Mouse (Mus musculus) forebrain, embryonic 11.5 days (tissue): Measurements from ENCODE around the gene Atxn1. TPM values are rescaled to one million over a fixed set of nuclear protein-coding genes. Genes with fewer than 3 reads are reported as not detected.

Experiments
- ATAC-seq: fragments of 200-750 bp; cut with Nextera tagmentation; replicated peaks from 2 replicates; pipeline ENCODE4 v1.8.0; 2017; ENCODE audit warnings: moderate TSS enrichment; ENCODE audit not compliant: low FRiP score
- DNase-seq: peaks from one replicate; pipeline ENCODE4 v3.0.0-alpha.2; 2017; ENCODE audit warnings: low spot score
- H3K27ac ChIP-seq: fragments of 300-500 bp; sonication (generic); 2 replicates; pipeline ENCODE4 v1.5.1; 2014; ENCODE audit warnings: low read depth, low read length
- H3K27me3 ChIP-seq: fragments of 300-500 bp; sonication (generic); 2 replicates; pipeline ENCODE4 v1.6.1; 2014; ENCODE audit warnings: mild to moderate bottlenecking, low read length, mixed read lengths; ENCODE audit not compliant: control insufficient read depth, insufficient read depth
- H3K36me3 ChIP-seq: fragments of 300-500 bp; sonication (generic); 2 replicates; pipeline ENCODE4 v1.6.1; 2014; ENCODE audit warnings: mild to moderate bottlenecking, low read length, moderate library complexity, mixed read lengths; ENCODE audit not compliant: control insufficient read depth, insufficient read depth
- H3K4me1 ChIP-seq: fragments of 300-500 bp; sonication (generic); replicated peaks from 2 replicates; pipeline ENCODE4 v1.6.1; 2014; ENCODE audit warnings: low read length, mixed read lengths; ENCODE audit not compliant: control insufficient read depth, insufficient read depth
- H3K4me2 ChIP-seq: fragments of 300-500 bp; sonication (generic); 2 replicates; pipeline ENCODE4 v1.6.1; 2014; ENCODE audit warnings: low read depth, mild to moderate bottlenecking, low read length, moderate library complexity, mixed read lengths; ENCODE audit not compliant: severe bottlenecking
- H3K4me3 ChIP-seq: fragments of 300-500 bp; sonication (generic); 2 replicates; pipeline ENCODE4 v1.5.1; 2014; ENCODE audit warnings: low read depth, low read length
- H3K9ac ChIP-seq: fragments of 300-500 bp; sonication (generic); 2 replicates; pipeline ENCODE4 v1.6.1; 2014; ENCODE audit warnings: low read length
- H3K9me3 ChIP-seq: fragments of 300-500 bp; sonication (generic); 2 replicates; pipeline ENCODE4 v1.6.1; 2016; ENCODE audit warnings: low read length, mixed read lengths; ENCODE audit not compliant: control insufficient read depth
- WGBS: fragments of 180-500 bp; shearing (Covaris S2); extraction: QIAGEN DNeasy Blood & Tissue Kit; methylation state at CpG from one replicate; pipeline ENCODE4 v1.1.7; 2014; 5-methylcytosine and 5-hydroxymethylcytosine counted together
- polyA plus RNA-seq: library from polyadenylated mRNA; unstranded; fragments of >200 nt; fragmentation: Nextera tagmentation; extraction: Ambion mirVana; gene quantifications from 2 replicates; pipeline ENCODE4 v1.2.1, GENCODE M21; 2014

The Atxn1 gene
- polyA plus RNA-seq, 1 experiment from 2014 or later, result 3.3 TPM

DNA sequence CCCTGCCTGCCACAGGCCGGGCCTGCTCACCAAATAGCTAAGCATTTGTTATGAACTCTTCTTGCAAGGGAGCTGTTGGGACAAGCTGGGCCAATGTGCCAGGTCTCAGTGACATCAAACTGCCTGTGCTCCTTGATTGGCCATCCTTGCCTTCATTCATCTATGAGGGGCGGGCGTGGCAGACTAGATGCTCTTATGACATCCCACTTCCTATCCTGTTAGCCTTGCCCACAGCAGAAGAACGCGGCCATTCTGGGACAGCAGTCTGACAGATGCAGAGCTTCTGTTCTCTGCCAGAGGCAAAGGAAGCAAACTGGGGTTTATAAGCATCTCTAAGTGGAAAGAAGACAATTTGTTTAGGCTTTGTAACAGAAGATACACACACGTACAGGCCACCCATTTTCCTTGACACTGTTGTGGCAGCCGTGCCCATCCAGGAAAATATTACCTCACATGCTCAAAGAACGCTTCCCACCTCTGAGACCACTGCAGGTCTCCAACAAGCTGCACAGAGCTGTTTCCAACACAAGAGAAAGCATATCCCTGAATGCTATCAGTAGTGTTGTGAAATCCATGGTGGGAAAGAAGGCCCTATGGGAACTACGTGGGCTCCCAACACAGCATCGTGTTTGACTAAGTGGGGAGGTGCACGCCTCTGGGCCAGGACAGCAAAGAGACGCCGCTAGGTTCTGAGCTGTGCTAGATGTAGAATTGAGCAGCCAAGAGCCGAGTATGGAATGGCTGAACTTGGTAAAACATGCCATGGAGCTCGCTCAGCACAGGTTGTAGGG, 162.0 kb downstream of the Atxn1 start:
- Histone ChIP-seq H3K27me3 (no peaks in the 10 kb centered on the region), H3K4me1 (peaks cover 18% of the 10 kb centered on the region), H3K4me2 (no peak overlapping the region), H3K27ac (no peak overlapping the region), H3K9me3 (no peaks in the 10 kb centered on the region), H3K4me3 (no peak overlapping the region), H3K9ac (no peak overlapping the region), H3K36me3 (no peaks in the 10 kb centered on the region)
- 89% methylated on average over 15 of the region's 15 CpGs for WGBS
- DNase-seq (no peak), ATAC-seq (no peak)

DNA sequence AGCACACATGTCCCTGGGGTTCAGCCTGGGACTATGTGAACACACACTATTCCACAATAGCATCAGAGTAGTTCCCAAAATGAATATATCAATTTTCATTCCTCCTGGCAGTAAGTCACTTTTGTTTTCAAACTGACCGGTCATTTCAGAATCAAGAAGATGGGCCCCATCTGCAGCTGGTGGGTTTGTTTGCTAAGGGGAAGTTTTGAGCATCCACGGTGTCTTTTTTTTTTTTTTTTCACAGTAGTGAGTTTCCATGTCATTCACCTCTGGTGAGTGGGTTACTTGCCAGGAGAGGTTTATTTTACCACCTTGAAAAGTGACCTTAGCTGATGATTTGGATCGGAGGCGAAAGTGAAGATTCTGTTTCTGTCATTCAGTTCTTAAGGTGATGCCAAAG, 166.6 kb downstream of the Atxn1 start:
- ATAC-seq, result no peak
- Histone ChIP-seq H3K27me3 (no peaks in the 10 kb centered on the region), H3K9ac (no peak overlapping the region), H3K4me2 (no peak overlapping the region), H3K36me3 (no peaks in the 10 kb centered on the region), H3K9me3 (no peaks in the 10 kb centered on the region), H3K4me1 (no peaks in the 10 kb centered on the region), H3K27ac (no peak overlapping the region), H3K4me3 (no peak overlapping the region)
- WGBS, result 89% methylated on average over 4 of the region's 4 CpGs
- no peak for DNase-seq

DNA sequence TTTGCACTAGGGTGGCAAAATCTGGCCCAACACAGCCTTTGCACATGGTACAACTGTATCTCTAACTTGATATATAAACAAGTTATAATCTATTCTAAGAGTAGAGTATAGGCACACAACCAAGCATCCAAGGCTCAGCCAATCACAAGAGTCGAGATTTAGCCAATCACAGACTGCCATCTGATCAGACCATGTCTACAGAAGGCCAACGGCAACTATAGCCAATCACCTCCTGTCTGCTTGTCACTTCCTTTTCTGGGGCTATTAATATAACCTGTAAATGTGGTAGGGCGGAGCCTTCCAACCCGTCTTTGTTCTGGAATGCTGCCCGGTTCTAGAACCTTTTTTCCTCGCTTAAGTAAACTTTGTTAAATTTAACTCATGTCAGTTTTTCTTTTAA, 167.1 kb downstream of the Atxn1 start:
- DNase-seq, result no peak
- ATAC-seq, result no peak
- 88% methylated on average over 6 of the region's 6 CpGs for WGBS
- no peak overlapping the region for H3K4me3 ChIP-seq
- H3K4me1 ChIP-seq, result no peaks in the 10 kb centered on the region
- no peaks in the 10 kb centered on the region for H3K36me3 ChIP-seq
- H3K4me2 ChIP-seq, result no peak overlapping the region
- H3K27ac ChIP-seq, result no peak overlapping the region
- H3K9ac ChIP-seq, result no peak overlapping the region
- H3K9me3 ChIP-seq, result no peaks in the 10 kb centered on the region
- no peaks in the 10 kb centered on the region for H3K27me3 ChIP-seq

DNA sequence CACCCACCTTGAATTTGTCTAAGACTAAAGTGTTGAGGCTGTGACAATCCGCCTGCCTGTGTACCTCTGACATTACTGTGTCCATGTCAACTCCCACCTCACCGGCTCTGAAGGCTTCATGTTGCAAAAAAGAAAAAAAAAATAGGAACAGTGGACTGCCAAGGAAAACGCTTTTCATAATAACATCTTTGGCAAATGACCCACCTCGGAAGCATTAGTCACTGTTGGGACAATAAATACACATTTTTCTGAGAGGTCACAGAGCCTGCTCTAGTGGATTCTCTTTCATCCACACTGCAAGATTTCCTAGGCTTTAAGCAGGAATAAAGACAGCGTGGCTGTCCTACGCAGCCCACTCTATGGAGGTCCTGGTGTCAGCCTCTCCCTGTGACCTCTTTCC, 168.5 kb downstream of the Atxn1 start:
- Histone ChIP-seq H3K9ac (no peak overlapping the region), H3K27me3 (no peaks in the 10 kb centered on the region), H3K4me1 (no peaks in the 10 kb centered on the region), H3K36me3 (no peaks in the 10 kb centered on the region), H3K27ac (no peak overlapping the region), H3K4me2 (no peak overlapping the region), H3K4me3 (no peak overlapping the region), H3K9me3 (no peaks in the 10 kb centered on the region)
- DNase-seq (no peak), ATAC-seq (no peak)
- 90% methylated on average over 6 of the region's 6 CpGs for WGBS

DNA sequence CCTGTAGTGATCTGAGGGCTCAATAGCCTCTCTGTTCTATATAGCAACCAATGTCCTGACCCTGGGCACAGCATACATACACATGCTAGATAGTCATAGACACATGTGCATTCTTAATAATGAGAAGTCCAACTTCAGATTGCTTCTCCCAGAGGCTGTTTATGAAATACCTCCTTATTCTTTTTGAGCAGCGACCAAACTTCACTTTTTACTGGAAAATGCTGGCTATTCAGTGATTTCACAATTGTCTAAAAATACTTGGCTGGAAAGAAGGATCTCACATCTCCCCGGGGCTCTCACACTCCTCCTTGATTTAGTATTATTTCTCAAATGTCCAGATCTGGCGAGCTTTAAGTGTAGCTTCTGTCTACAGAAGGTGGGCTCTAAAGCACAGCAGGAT, 171.0 kb downstream of the Atxn1 start:
- H3K4me2 ChIP-seq, result no peak overlapping the region
- no peaks in the 10 kb centered on the region for H3K36me3 ChIP-seq
- ATAC-seq (no peak), DNase-seq (no peak)
- H3K4me1 ChIP-seq, result no peaks in the 10 kb centered on the region
- no peaks in the 10 kb centered on the region for H3K9me3 ChIP-seq
- 69% methylated on average over 3 of the region's 3 CpGs for WGBS
- H3K27me3 ChIP-seq, result no peaks in the 10 kb centered on the region
- no peak overlapping the region for H3K9ac ChIP-seq
- no peak overlapping the region for H3K4me3 ChIP-seq
- no peak overlapping the region for H3K27ac ChIP-seq

DNA sequence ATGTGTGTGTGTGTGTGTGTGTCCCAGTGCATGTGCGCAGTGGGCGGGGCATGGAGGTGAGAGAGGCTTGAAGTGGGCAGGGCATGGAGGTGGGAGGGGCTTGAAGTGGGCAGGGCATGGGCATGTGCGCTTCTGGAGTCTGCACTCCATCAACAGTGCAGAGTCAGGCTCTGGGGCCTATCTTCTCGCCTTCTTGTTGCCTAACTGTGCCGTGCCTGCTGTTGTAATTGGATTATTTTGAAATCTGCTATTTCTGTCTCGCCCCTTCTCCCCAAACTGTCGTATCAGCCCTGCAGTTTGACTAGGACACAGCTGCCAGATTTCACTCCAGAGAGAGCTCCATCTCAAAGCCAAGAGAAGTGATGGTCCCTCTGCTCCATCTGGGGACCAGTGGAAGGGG, 178.4 kb downstream of the Atxn1 start:
- ATAC-seq (no peak), DNase-seq (no peak)
- H3K9me3 ChIP-seq, result no peaks in the 10 kb centered on the region
- no peaks in the 10 kb centered on the region for H3K27me3 ChIP-seq
- H3K36me3 ChIP-seq, result no peaks in the 10 kb centered on the region
- no peak overlapping the region for H3K27ac ChIP-seq
- no peak overlapping the region for H3K9ac ChIP-seq
- no peak overlapping the region for H3K4me2 ChIP-seq
- no peaks in the 10 kb centered on the region; the same call in 1 of the 2 replicates for H3K4me1 ChIP-seq
- WGBS, result 88% methylated on average over 7 of the region's 7 CpGs
- H3K4me3 ChIP-seq, result no peak overlapping the region

DNA sequence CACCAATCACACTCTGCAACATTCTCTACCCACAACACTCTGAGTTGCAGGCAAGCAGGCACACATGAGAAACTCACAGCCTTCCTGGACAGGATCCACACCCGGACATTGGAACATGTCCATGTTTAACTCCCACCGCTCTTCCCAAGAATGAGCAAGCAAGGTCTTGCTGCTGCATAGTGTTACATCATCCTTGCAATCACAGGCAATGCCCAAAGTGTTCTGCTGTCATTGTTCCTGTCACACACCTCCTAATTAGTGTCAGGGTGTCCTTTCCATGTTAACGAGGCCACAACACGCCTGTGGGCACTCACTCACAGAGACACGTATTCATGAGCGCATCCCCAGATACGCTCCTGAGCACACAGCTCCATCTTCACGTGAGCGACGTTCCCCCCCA, 181.1 kb downstream of the Atxn1 start:
- no peak for ATAC-seq
- 74% methylated on average over 10 of the region's 10 CpGs for WGBS

DNA sequence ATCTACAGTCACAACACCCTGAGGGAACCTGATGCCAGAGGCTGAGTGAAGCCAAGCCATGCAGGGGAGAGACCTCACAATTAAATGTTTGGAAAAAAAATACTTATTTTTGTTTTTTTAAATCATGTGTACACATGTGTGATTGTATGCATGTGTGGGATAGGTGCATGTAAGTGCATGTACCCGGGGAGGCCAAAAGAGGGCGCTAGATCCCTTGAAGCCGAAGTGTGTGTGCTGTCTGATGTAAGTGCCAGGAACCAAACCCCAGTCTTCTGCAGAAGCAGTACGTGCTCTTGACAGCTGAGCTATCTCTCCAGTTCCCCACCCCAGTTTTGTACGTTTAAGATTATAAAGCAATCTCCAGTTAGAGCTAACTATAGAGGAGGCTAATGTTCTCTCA, 186.1 kb downstream of the Atxn1 start:
- DNase-seq (no peak), ATAC-seq (no peak)
- 87% methylated on average over 5 of the region's 5 CpGs for WGBS
- no peak overlapping the region for H3K27ac ChIP-seq
- no peak overlapping the region for H3K4me3 ChIP-seq
- H3K9me3 ChIP-seq, result no peaks in the 10 kb centered on the region; the same call in 1 of the 2 replicates
- H3K36me3 ChIP-seq, result no peaks in the 10 kb centered on the region
- H3K27me3 ChIP-seq, result no peaks in the 10 kb centered on the region
- no peak overlapping the region for H3K9ac ChIP-seq
- peaks cover 2% of the 10 kb centered on the region for H3K4me1 ChIP-seq
- H3K4me2 ChIP-seq, result no peak overlapping the region

More for the DNA sequence above, 181.1 kb downstream of the Atxn1 start:
- no peaks in the 10 kb centered on the region for H3K27me3 ChIP-seq
- H3K9ac ChIP-seq, result no peak overlapping the region
- H3K4me1 ChIP-seq, result no peaks in the 10 kb centered on the region; the same call in 1 of the 2 replicates
- no peaks in the 10 kb centered on the region for H3K36me3 ChIP-seq
- H3K4me3 ChIP-seq, result no peak overlapping the region
- H3K27ac ChIP-seq, result no peak overlapping the region
- H3K9me3 ChIP-seq, result no peaks in the 10 kb centered on the region; the same call in 1 of the 2 replicates
- DNase-seq, result no peak
- H3K4me2 ChIP-seq, result no peak overlapping the region

DNA sequence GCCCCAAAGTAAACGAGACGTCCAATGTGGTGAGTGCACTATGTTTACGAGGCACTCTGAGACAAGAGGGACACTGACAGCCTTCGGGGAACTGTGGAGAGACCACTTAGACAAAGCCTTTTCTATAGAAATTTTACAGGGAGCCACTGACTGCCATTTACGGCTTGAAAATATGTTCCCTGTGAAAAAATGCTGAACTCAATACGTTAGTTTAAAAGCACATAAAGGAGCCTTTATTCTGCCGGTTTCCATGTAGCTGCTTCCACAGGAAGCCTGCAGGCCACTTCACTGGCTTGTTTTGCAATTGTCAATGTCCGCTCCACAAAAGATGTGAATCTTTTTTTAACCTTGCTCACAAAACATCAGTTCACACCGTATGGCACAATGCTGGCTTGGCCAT, 186.6 kb downstream of the Atxn1 start:
- WGBS, result 30% methylated on average over 9 of the region's 9 CpGs
- Histone ChIP-seq H3K9me3 (no peaks in the 10 kb centered on the region; the same call in 1 of the 2 replicates), H3K36me3 (no peaks in the 10 kb centered on the region), H3K4me2 (no peak overlapping the region), H3K27me3 (no peaks in the 10 kb centered on the region), H3K4me1 (peaks cover 2% of the 10 kb centered on the region; the same call in 1 of the 2 replicates), H3K9ac (no peak overlapping the region), H3K27ac (no peak overlapping the region; the same call in 1 of the 2 replicates), H3K4me3 (no peak overlapping the region)
- DNase-seq (no peak), ATAC-seq (no peak)
